ENCODE assay signal across 16 mouse cellular contexts in genomic region chr7:16763463-16764218, GRCm38 (mm10). TPM values are rescaled to one million over a fixed set of nuclear protein-coding genes. Genes with fewer than 3 reads are reported as not detected.
DNase-seq lines count a peak whose midpoint lies in the region.
"Had no signal": no experiment of that assay in that cellular context is flagged by ENCODE, and none has a peak within 500 bp of the region (broad histone marks: within the 10 kb centered on the region; RNA-seq: fewer than 3 reads in every experiment).

No protein-coding gene starts in this region.

- peak; percentile 67 to 70 for DNase-seq in heart, adult 18-20 months
- no peak for DNase-seq in heart, adult 8-10 months (ENCODE audit: low spot score)
- peak; percentile 30 for DNase-seq in thymus, postnatal 14 days
- DNase-seq in thymus, postnatal 25 days: no peak
- DNase-seq in gastrocnemius, postnatal 25 days: peak; percentile 48
- no peak for DNase-seq in cerebellum, adult 11 months
- no peak for DNase-seq in right cerebral cortex, postnatal 25 days
- DNase-seq: cerebellum, adult 8-10 months; kidney, adult 11 months; kidney, postnatal 10 days; left cerebral cortex, postnatal 4 days; right cerebral cortex, adult 18-20 months; thymus, postnatal 36 days had no signal

RNA-seq across cellular contexts. Expression of gene Slc1a5, which starts 17.5 kb away (rescaled TPM):
- 10 to 100 TPM; 13.0 to 26.3 TPM for total RNA-seq in heart, adult 18-20 months (2021)
- 10 to 100 TPM; 14.5 to 21.7 (median 17.7) TPM for total RNA-seq in heart, adult 8-10 months (2022)
- 10 to 100 TPM; 14.2 to 47.4 TPM for total RNA-seq in gastrocnemius, postnatal 25 days (2021)

RNA-seq across cellular contexts. Expression of gene Ap2s1, which starts 25.4 kb away (rescaled TPM):
- 10 to 100 TPM; 66.9 to 78.5 TPM for total RNA-seq in heart, adult 18-20 months (2021)
- total RNA-seq in heart, adult 8-10 months (2022): 10 to 100 TPM; 65.2 to 74.9 (median 70.8) TPM
- 10 to 100 TPM; 52.5 to 56.7 TPM for total RNA-seq in gastrocnemius, postnatal 25 days (2021)

RNA-seq across cellular contexts. Expression of gene Ceacam9, which starts 41.9 kb away (rescaled TPM):
- not detected for total RNA-seq in heart, adult 18-20 months (2021)
- total RNA-seq in heart, adult 8-10 months (2022): not detected
- total RNA-seq in gastrocnemius, postnatal 25 days (2021): not detected
- total RNA-seq: layer of hippocampus, adult 2 months; left cerebral cortex, postnatal 4 days; liver, adult 2 months; midbrain, postnatal 0 days had no signal

RNA-seq across cellular contexts. Expression of gene Strn4, which starts 52.0 kb away (rescaled TPM):
- total RNA-seq in heart, adult 18-20 months (2021): 10 to 100 TPM; 50.3 to 60.0 TPM
- total RNA-seq in heart, adult 8-10 months (2022): 10 to 100 TPM; 47.9 to 61.2 (median 49.1) TPM
- total RNA-seq in gastrocnemius, postnatal 25 days (2021): 10 to 100 TPM; 13.2 to 22.4 TPM

RNA-seq across cellular contexts. Expression of gene Fkrp, which starts 52.9 kb away (rescaled TPM):
- total RNA-seq in heart, adult 18-20 months (2021): 10 to 100 TPM; 49.1 to 53.1 TPM
- total RNA-seq in heart, adult 8-10 months (2022): 10 to 100 TPM; 47.3 to 56.4 (median 53.0) TPM
- 10 to 100 TPM; 35.7 to 42.3 TPM for total RNA-seq in gastrocnemius, postnatal 25 days (2021)

Comparison
In these comparisons a context has a peak if more than half of its experiments do, and no peak if none do; other contexts are left out.
1. DNase-seq: peak in heart, adult 18-20 months (2 of 2), thymus, postnatal 14 days (single experiment) and gastrocnemius, postnatal 25 days (single experiment); none in heart, adult 8-10 months (single experiment), thymus, postnatal 25 days (single experiment), cerebellum, adult 11 months (single experiment) and right cerebral cortex, postnatal 25 days (single experiment).